Mouse (Mus musculus) gastrocnemius, adult 2 months (tissue): ENCODE data around the gene Tedc1. TPM values are rescaled to one million over a fixed set of nuclear protein-coding genes. Genes with fewer than 3 reads are reported as not detected.
"Not testable (repeated sequence)": the region's sequence is repeated elsewhere in the genome, so short reads cannot be mapped to it uniquely, and the experiment has no call there.

ENCODE experiments used
- DNase-seq: peaks from one replicate; pipeline ENCODE4 v3.0.0; 2022
- H3K27ac ChIP-seq: fragments of 200-600 bp; 2 replicates; pipeline ENCODE4 v1.8.1; 2022; ENCODE audit warnings: mild to moderate bottlenecking
- H3K4me3 ChIP-seq: fragments of 200-600 bp; 2 replicates; pipeline ENCODE4 v1.8.1; 2022; ENCODE audit warnings: mild to moderate bottlenecking, moderate library complexity
- CTCF ChIP-seq: fragments of 200-600 bp; IDR thresholded peaks from 2 replicates; pipeline ENCODE4 v1.8.1; 2022; ENCODE audit warnings: antibody characterized with exemption, mild to moderate bottlenecking, moderate library complexity
- intact Hi-C: fragments of 180-260 bp; cut with DNase I; formaldehyde crosslinking; loops from one replicate; pipeline ENCODE4 v1.15.1; 2025
- total RNA-seq, 2 experiments: library from RNA; stranded (reverse); gene quantifications; 2 replicates each; pipeline ENCODE4 v1.2.3; 2021

Gene Tedc1
- total RNA-seq, 2 experiments from 2014 or later: not detected

GRCm38 (mm10) chr12:113176960-113177725 lies 20.9 kb downstream of the Tedc1 start:
- Histone ChIP-seq H3K4me3 (no peak overlapping the region), H3K27ac (no peak overlapping the region)
- intact Hi-C loops: no loop called here
- no peak for TF ChIP-seq CTCF
- peak; percentile 4 for DNase-seq

- intact Hi-C loops: no loop called here
- no peak for DNase-seq
- TF ChIP-seq CTCF: no peak
- Histone ChIP-seq H3K4me3 (no peak overlapping the region), H3K27ac (no peak overlapping the region)
Observed at GRCm38 (mm10) chr12:113181020-113181419, 24.8 kb downstream of the Tedc1 start.

GRCm38 (mm10) chr12:113184945-113185344 lies 28.7 kb downstream of the Tedc1 start:
- no peak for DNase-seq
- intact Hi-C loops: no loop called here
- Histone ChIP-seq H3K4me3 (no peak overlapping the region), H3K27ac (no peak overlapping the region)
- no peak for TF ChIP-seq CTCF

GRCm38 (mm10) chr12:113185442-113186291 lies 29.4 kb downstream of the Tedc1 start, which contains the start of gene Tmem121:
Gene Tmem121, plus strand, starts transcription at chr12:113185930.
- DNase-seq: no peak
- intact Hi-C loops: no loop called here

GRCm38 (mm10) chr12:113186326-113187010 lies 30.2 kb downstream of the Tedc1 start:
- TF ChIP-seq CTCF: no peak
- no peak for DNase-seq
- Histone ChIP-seq H3K27ac (no peak overlapping the region), H3K4me3 (peak overlapping the region; percentile 73)
- intact Hi-C loops: no loop called here

More at GRCm38 (mm10) chr12:113185442-113186291, 29.4 kb downstream of the Tedc1 start, which contains the start of gene Tmem121:
- no peak for TF ChIP-seq CTCF
- no peak within 1 kb of the TSS for H3K27ac ChIP-seq
- peak within 1 kb of the TSS; percentile 73 for H3K4me3 ChIP-seq

- Histone ChIP-seq H3K27ac (no peak overlapping the region), H3K4me3 (no peak overlapping the region)
- DNase-seq: no peak
- intact Hi-C loops: no loop called here
- no peak for TF ChIP-seq CTCF
Observed at GRCm38 (mm10) chr12:113187011-113187375, 30.8 kb downstream of the Tedc1 start.

- H3K4me3 ChIP-seq: peak overlapping the region; percentile 67
- intact Hi-C loops: no loop called here
- DNase-seq: peak; percentile 82
Observed at GRCm38 (mm10) chr12:113187584-113188295, 31.5 kb downstream of the Tedc1 start.

GRCm38 (mm10) chr12:113188349-113189055 lies 32.3 kb downstream of the Tedc1 start:
- no peak overlapping the region for H3K27ac ChIP-seq
- no peak for TF ChIP-seq CTCF
- H3K4me3 ChIP-seq: no peak overlapping the region
- intact Hi-C loops: no loop called here
- DNase-seq: no peak

More at GRCm38 (mm10) chr12:113187584-113188295, 31.5 kb downstream of the Tedc1 start:
- no peak overlapping the region for H3K27ac ChIP-seq
- TF ChIP-seq CTCF: peak; percentile 84

GRCm38 (mm10) chr12:113193423-113193822 lies 37.2 kb downstream of the Tedc1 start:
- no peak overlapping the region for H3K27ac ChIP-seq
- no peak overlapping the region for H3K4me3 ChIP-seq
- TF ChIP-seq CTCF: no peak
- intact Hi-C loops: no loop called here
- DNase-seq: no peak

GRCm38 (mm10) chr12:113199132-113199531 lies 42.9 kb downstream of the Tedc1 start:
- intact Hi-C loops, H3K27ac ChIP-seq, H3K4me3 ChIP-seq, DNase-seq: not testable (repeated sequence)

- H3K4me3 ChIP-seq: no peak overlapping the region
- peak; percentile 57 for DNase-seq
- no peak for TF ChIP-seq CTCF
- intact Hi-C loops: no loop called here
- H3K27ac ChIP-seq: no peak overlapping the region
Observed at GRCm38 (mm10) chr12:113201301-113201700, 45.1 kb downstream of the Tedc1 start.
